Mouse (Mus musculus) ES-Bruce4 (cell line): ENCODE data around the gene Garnl3.

Experiments
- CTCF ChIP-seq: IDR thresholded peaks from one replicate; pipeline ENCODE4 v1.8.1; 2011; ENCODE audit warnings: low read depth, low read length
- EP300 ChIP-seq: IDR thresholded peaks from 2 replicates; pipeline ENCODE4 v1.6.1; 2011; ENCODE audit warnings: low read depth, low read length; ENCODE audit not compliant: insufficient read depth
- POLR2A ChIP-seq: IDR thresholded peaks from one replicate; pipeline ENCODE4 v1.8.1; 2011; ENCODE audit warnings: low read length; ENCODE audit not compliant: insufficient read depth

GRCm38 (mm10) chr2:32938741-32939140 lies 192.7 kb downstream of the Garnl3 start:
- TF ChIP-seq CTCF (no peak), POLR2A (no peak), EP300 (no peak)
